Mouse (Mus musculus) CH12.LX (cell line): ENCODE data around the gene Ube2l3. TPM values are rescaled to one million over a fixed set of nuclear protein-coding genes. Genes with fewer than 3 reads are reported as not detected.

Experiments used
- DNase-seq: peaks from one replicate; pipeline ENCODE4 v3.0.0-alpha.2; 2013; ENCODE audit errors: extremely low read depth
- H3K27ac ChIP-seq: 2 replicates; pipeline ENCODE4 v1.5.1; 2012; ENCODE audit warnings: low read depth, mild to moderate bottlenecking, control low read depth, moderate library complexity; ENCODE audit not compliant: insufficient read depth
- H3K27me3 ChIP-seq: replicated peaks from 2 replicates; pipeline ENCODE3; 2012; ENCODE audit warnings: inconsistent platforms
- H3K36me3 ChIP-seq, 2 experiments: replicated peaks in 1 of 2; 2 replicates each; pipeline versions ENCODE3 to v1.6.1; 2012; ENCODE audit warnings: inconsistent platforms in 1 of 2, low read length in 1 of 2, mild to moderate bottlenecking in 1 of 2, mixed read lengths in 1 of 2, moderate library complexity in 1 of 2; ENCODE audit not compliant: control insufficient read depth in 1 of 2, insufficient read depth in 1 of 2
- H3K4me1 ChIP-seq, 2 experiments: 2 replicates each; pipeline ENCODE4 v1.6.1; 2012; ENCODE audit warnings: inconsistent platforms in 1 of 2, moderate library complexity in 1 of 2; ENCODE audit not compliant: insufficient read depth in 2 of 2, control insufficient read depth in 1 of 2
- H3K4me2 ChIP-seq: 2 replicates; pipeline ENCODE4 v1.6.1; 2012; ENCODE audit warnings: low read depth, mild to moderate bottlenecking, control low read depth; ENCODE audit not compliant: poor library complexity, insufficient read depth, severe bottlenecking
- H3K4me3 ChIP-seq, 3 experiments: fragments of 150-350 bp in 1 of 3; sonication (generic) in 1 of 3; replicated peaks in 1 of 3; 2 replicates each; pipeline versions ENCODE3 to v1.5.1; 2011 to 2012; ENCODE audit warnings: low read depth in 2 of 3, low read length in 2 of 3, mild to moderate bottlenecking in 2 of 3, moderate library complexity in 2 of 3, control low read depth in 1 of 3, improper control_type of control experiment in 1 of 3, inconsistent platforms in 1 of 3, mixed read lengths in 1 of 3; ENCODE audit not compliant: poor library complexity in 1 of 3
- H3K79me2 ChIP-seq: replicated peaks from 2 replicates; pipeline ENCODE4 v1.6.1; 2012; ENCODE audit warnings: mild to moderate bottlenecking, moderate library complexity; ENCODE audit not compliant: control insufficient read depth, poor library complexity, insufficient read depth, severe bottlenecking; ENCODE audit errors: extremely low read depth
- H3K9ac ChIP-seq: 2 replicates; pipeline ENCODE4 v1.6.1; 2012; ENCODE audit warnings: low read depth, mild to moderate bottlenecking, control low read depth, moderate library complexity; ENCODE audit not compliant: insufficient read depth
- H3K9me3 ChIP-seq: replicated peaks from 2 replicates; pipeline ENCODE3; 2012; ENCODE audit warnings: low read length, inconsistent platforms, mixed read lengths
- BHLHE40 ChIP-seq: IDR thresholded peaks from 2 replicates; pipeline ENCODE4 v1.6.1; 2011; ENCODE audit warnings: mild to moderate bottlenecking, low read depth, low read length, improper control_type of control experiment
- CHD1 ChIP-seq: IDR thresholded peaks from 2 replicates; pipeline ENCODE4 v1.6.1; 2012; ENCODE audit warnings: low read depth, low read length, improper control_type of control experiment, inconsistent platforms
- CHD2 ChIP-seq: IDR thresholded peaks from 2 replicates; pipeline ENCODE4 v1.6.1; 2011; ENCODE audit warnings: low read length, improper control_type of control experiment
- CTCF ChIP-seq, 2 experiments: IDR thresholded peaks in 1 of 2; conservative IDR thresholded peaks in 1 of 2; 2 replicates each; pipeline ENCODE4 v1.5.1; 2011 to 2012; ENCODE audit warnings: low read depth in 2 of 2, low read length in 2 of 2, improper control_type of control experiment in 1 of 2, inconsistent platforms in 1 of 2, mild to moderate bottlenecking in 1 of 2, moderate library complexity in 1 of 2
- ELF1 ChIP-seq: IDR thresholded peaks from 2 replicates; pipeline ENCODE4 v1.6.1; 2014; ENCODE audit warnings: low read depth, mild to moderate bottlenecking, inconsistent platforms, low read length, improper control_type of control experiment
- EP300 ChIP-seq: IDR thresholded peaks from 2 replicates; pipeline ENCODE4 v1.6.1; 2011; ENCODE audit warnings: low read length, improper control_type of control experiment
- ETS1 ChIP-seq: conservative IDR thresholded peaks from 2 replicates; pipeline ENCODE4 v1.6.1; 2012; ENCODE audit warnings: low read depth, mild to moderate bottlenecking, inconsistent platforms, low read length, improper control_type of control experiment, moderate library complexity
- GABPA ChIP-seq: IDR thresholded peaks from 2 replicates; pipeline ENCODE4 v1.6.1; 2012; ENCODE audit warnings: low read depth, low read length, improper control_type of control experiment, inconsistent platforms; ENCODE audit not compliant: insufficient replicate concordance
- HCFC1 ChIP-seq: IDR thresholded peaks from 2 replicates; pipeline ENCODE4 v1.6.1; 2012; ENCODE audit warnings: low read depth, mild to moderate bottlenecking, inconsistent platforms, low read length, improper control_type of control experiment
- IRF4 ChIP-seq: IDR thresholded peaks from 2 replicates; pipeline ENCODE4 v1.6.1; 2014; ENCODE audit warnings: low read depth, mild to moderate bottlenecking, inconsistent platforms, low read length, improper control_type of control experiment
- JUND ChIP-seq: conservative IDR thresholded peaks from 2 replicates; pipeline ENCODE4 v1.6.1; 2011; ENCODE audit warnings: low read depth, low read length, improper control_type of control experiment
- KAT2A ChIP-seq: IDR thresholded peaks from 2 replicates; pipeline ENCODE4 v1.6.1; 2012; ENCODE audit warnings: low read length, improper control_type of control experiment, inconsistent platforms; ENCODE audit not compliant: insufficient replicate concordance
- MAFK ChIP-seq: IDR thresholded peaks from 2 replicates; pipeline ENCODE4 v1.6.1; 2011; ENCODE audit warnings: low read length, improper control_type of control experiment; ENCODE audit not compliant: insufficient replicate concordance
- MAX ChIP-seq: IDR thresholded peaks from 2 replicates; pipeline ENCODE4 v1.6.1; 2011; ENCODE audit warnings: low read length, improper control_type of control experiment
- MXI1 ChIP-seq: IDR thresholded peaks from 2 replicates; pipeline ENCODE4 v1.6.1; 2011; ENCODE audit warnings: mild to moderate bottlenecking, low read depth, low read length, improper control_type of control experiment
- NELFE ChIP-seq: IDR thresholded peaks from 2 replicates; pipeline ENCODE4 v1.6.1; 2011; ENCODE audit warnings: low read depth, low read length, improper control_type of control experiment
- NRF1 ChIP-seq: IDR thresholded peaks from 2 replicates; pipeline ENCODE4 v1.6.1; 2014; ENCODE audit warnings: low read depth, mild to moderate bottlenecking, inconsistent platforms, low read length, improper control_type of control experiment, moderate library complexity
- POLR2A ChIP-seq: IDR thresholded peaks from 2 replicates; pipeline ENCODE4 v1.6.1; 2011; ENCODE audit warnings: low read depth, mild to moderate bottlenecking, improper control_type of control experiment, low read length
- POLR2AphosphoS2 ChIP-seq: IDR thresholded peaks from 2 replicates; pipeline ENCODE4 v1.6.1; 2011; ENCODE audit warnings: low read depth, low read length, improper control_type of control experiment
- RAD21 ChIP-seq: IDR thresholded peaks from 2 replicates; pipeline ENCODE4 v1.6.1; 2011; ENCODE audit warnings: low read depth, mild to moderate bottlenecking, low read length, improper control_type of control experiment, moderate library complexity
- RCOR1 ChIP-seq: conservative IDR thresholded peaks from 2 replicates; pipeline ENCODE4 v1.6.1; 2012; ENCODE audit warnings: low read depth, mild to moderate bottlenecking, inconsistent platforms, low read length, improper control_type of control experiment
- SIN3A ChIP-seq: IDR thresholded peaks from 2 replicates; pipeline ENCODE4 v1.6.1; 2012; ENCODE audit warnings: low read length, improper control_type of control experiment, inconsistent platforms
- SMC3 ChIP-seq: IDR thresholded peaks from 2 replicates; pipeline ENCODE4 v1.6.1; 2011; ENCODE audit warnings: low read depth, low read length, improper control_type of control experiment
- TBP ChIP-seq: conservative IDR thresholded peaks from 2 replicates; pipeline ENCODE4 v1.6.1; 2011; ENCODE audit warnings: low read depth, low read length, improper control_type of control experiment
- TCF12 ChIP-seq: IDR thresholded peaks from 2 replicates; pipeline ENCODE4 v1.6.1; 2014; ENCODE audit warnings: low read depth, mild to moderate bottlenecking, inconsistent platforms, low read length, improper control_type of control experiment
- UBTF ChIP-seq: IDR thresholded peaks from 2 replicates; pipeline ENCODE4 v1.6.1; 2012; ENCODE audit warnings: low read depth, mild to moderate bottlenecking, inconsistent platforms, low read length, improper control_type of control experiment, moderate library complexity
- USF1 ChIP-seq: IDR thresholded peaks from 2 replicates; pipeline ENCODE4 v1.6.1; 2014; ENCODE audit warnings: low read depth, mild to moderate bottlenecking, inconsistent platforms, low read length, improper control_type of control experiment
- USF2 ChIP-seq: conservative IDR thresholded peaks from 2 replicates; pipeline ENCODE4 v1.6.1; 2011; ENCODE audit warnings: low read depth, low read length, improper control_type of control experiment
- ZKSCAN1 ChIP-seq: IDR thresholded peaks from 2 replicates; pipeline ENCODE4 v1.6.1; 2012; ENCODE audit warnings: low read depth, inconsistent platforms, low read length, improper control_type of control experiment, borderline replicate concordance
- ZMIZ1 ChIP-seq: IDR thresholded peaks from 2 replicates; pipeline ENCODE4 v1.6.1; 2012; ENCODE audit warnings: low read depth, mild to moderate bottlenecking, inconsistent platforms, low read length, improper control_type of control experiment
- ZNF384 ChIP-seq: IDR thresholded peaks from 2 replicates; pipeline ENCODE4 v1.6.1; 2012; ENCODE audit warnings: low read depth, low read length, improper control_type of control experiment, inconsistent platforms
- dilution Hi-C: fragments of 300-500 bp; cut with MboI; formaldehyde crosslinking; loops from 2 replicates; pipeline ENCODE4 v1.14.3; 2020; ENCODE audit warnings: low sequenced_read_pairs; ENCODE audit not compliant: extremely low pct_unique_long_range_greater_than_20kb, extremely low pct_ligation_motif_present
- in situ Hi-C: fragments of 300-500 bp; cut with MboI; formaldehyde crosslinking; loops from 3 replicates; pipeline ENCODE4 v1.14.3; 2019; ENCODE audit warnings: low sequenced_read_pairs, low pct_ligation_motif_present, low pct_unique_long_range_greater_than_20kb, mixed read lengths
- polyA plus RNA-seq: library from polyadenylated mRNA; unstranded; fragments of >175 nt; gene quantifications from 2 replicates; pipeline ENCODE4 v1.2.1, GENCODE M21; 2012; ENCODE audit warnings: low read depth; ENCODE audit not compliant: insufficient read length
- total RNA-seq, 2 experiments: library from RNA; depleted of rRNA; stranded (reverse); fragments of 300-350 nt in 1 of 2; fragments of >200 nt in 1 of 2; gene quantifications; 2 replicates each; pipeline ENCODE4 v1.2.3; 2012 to 2014

The Ube2l3 gene
- total and polyA plus RNA-seq, 3 experiments = 156 to 386 (median 302) TPM

DNA sequence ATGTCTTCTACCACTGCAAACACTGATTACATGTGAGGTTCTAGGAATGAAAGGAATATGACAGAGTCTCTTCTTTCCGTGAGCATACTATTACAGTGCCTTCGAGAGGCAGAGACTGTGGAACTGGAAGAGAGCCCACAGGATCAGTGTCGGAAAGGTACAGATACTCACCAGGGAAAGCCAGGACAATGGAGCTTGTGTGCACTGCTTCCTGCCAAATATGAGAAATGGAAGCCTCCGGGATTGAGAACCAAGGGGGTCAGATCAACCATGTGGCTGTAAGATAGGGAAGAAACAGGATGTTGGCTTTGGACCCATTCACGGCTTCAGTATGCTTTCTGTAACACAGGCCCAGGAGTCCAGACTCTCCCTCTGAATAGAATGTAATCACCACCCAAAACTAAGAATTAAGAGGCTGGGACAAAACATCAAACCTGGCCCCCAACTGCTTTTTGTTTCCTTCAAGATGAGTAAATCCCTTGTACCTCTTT, 85.1 kb downstream of the Ube2l3 start:
- dilution Hi-C loops = no loop called here
- no peak overlapping the region for H3K27ac ChIP-seq
- no peak overlapping the region for H3K4me3 ChIP-seq
- DNase-seq = no peak
- in situ Hi-C loops = no loop called here
- peaks cover 67 to 93% of the 10 kb centered on the region in 2 experiments for H3K36me3 ChIP-seq
- TF ChIP-seq HCFC1 = no peak
- no peak for TF ChIP-seq TBP
- H3K9ac ChIP-seq = no peak overlapping the region
- H3K27me3 ChIP-seq = no peaks in the 10 kb centered on the region
- H3K4me2 ChIP-seq = no peak overlapping the region
- H3K79me2 ChIP-seq = no peaks in the 10 kb centered on the region
- H3K9me3 ChIP-seq = no peaks in the 10 kb centered on the region
- H3K4me1 ChIP-seq = peaks cover 0 to 4% of the 10 kb centered on the region in 2 experiments; a peak in 1 of 4 replicates

DNA sequence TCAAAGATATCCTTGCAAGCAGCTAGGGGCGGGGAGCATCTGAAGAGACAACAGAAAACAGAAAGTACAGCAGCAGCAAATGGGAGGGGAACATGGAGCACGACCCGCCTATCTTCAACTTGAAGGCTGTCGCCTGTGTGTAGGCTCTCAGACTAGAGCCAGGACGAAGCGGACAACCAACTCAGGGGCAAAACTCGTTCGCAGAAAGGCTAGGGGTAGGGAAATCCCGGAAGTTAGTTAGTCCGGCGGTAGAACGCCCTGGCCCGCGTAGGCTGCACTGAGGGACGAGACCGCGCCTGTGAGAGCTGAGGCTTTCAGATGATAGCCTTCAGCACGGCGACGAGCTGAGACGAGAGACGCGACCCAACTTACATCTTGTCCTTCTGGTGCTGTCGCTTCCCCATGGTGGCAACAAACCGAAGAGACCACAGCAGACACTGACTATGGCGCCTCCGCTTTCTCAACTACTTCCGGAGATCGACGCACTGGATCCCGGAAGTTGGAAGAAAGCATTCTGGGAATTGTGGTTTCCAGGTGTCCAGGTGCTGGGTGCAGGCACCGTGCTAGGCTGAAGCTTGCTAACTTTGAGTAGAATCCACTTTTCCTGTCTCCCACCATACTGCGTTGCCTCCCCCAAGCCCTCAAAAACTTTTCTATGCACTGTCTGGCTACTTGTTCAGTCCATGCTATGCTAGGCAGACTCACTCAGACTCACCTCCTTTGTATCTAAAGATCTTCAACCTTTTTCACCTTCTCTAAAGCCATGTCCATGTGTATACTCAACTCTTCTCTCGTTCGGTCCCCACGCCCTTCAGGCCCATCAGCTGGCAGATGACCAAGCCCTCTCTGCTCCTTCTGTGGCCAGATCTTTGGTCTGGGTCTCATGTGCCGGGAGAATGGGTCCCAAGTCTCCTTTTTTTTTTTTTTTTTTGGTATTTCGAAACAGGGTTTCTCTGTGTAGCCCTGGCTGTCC, 91.4 kb downstream of the Ube2l3 start, which contains the start of gene Ppil2:
TSS of gene Ppil2 (minus strand) at position 487 of the 973 bp plus-strand sequence.
- Histone ChIP-seq H3K79me2 (peaks cover 24% of the 10 kb centered on the region), H3K9ac (peak within 1 kb of the TSS; percentile 46), H3K36me3 (peaks cover 35 to 65% of the 10 kb centered on the region in 2 experiments), H3K27me3 (no peaks in the 10 kb centered on the region), H3K4me2 (peak within 1 kb of the TSS; percentile 85), H3K4me1 (peaks cover 5 to 21% of the 10 kb centered on the region in 2 experiments), H3K27ac (peak within 1 kb of the TSS; percentile 53), H3K4me3 (peak within 1 kb of the TSS; percentile 73 to 86 (median 74)), H3K9me3 (no peaks in the 10 kb centered on the region)
- dilution Hi-C loops (no loop called here), in situ Hi-C loops (no loop called here)
- DNase-seq = peak; percentile 92
- 0 out of 2 replicates have a peak, but pooled peaks have one; percentile 5 for TF ChIP-seq BHLHE40
- TF ChIP-seq CHD2 = peak; percentile 67
- peak; percentile 82 for TF ChIP-seq MAX
- peak; percentile 49 for TF ChIP-seq NRF1
- TF ChIP-seq CHD1 = no peak
- TF ChIP-seq UBTF = no peak
- peak; percentile 99 for TF ChIP-seq HCFC1
- TF ChIP-seq NELFE = peak; percentile 93
- TF ChIP-seq MXI1 = peak; percentile 65
- peak; percentile 95 for TF ChIP-seq POLR2A
- 0 out of 2 replicates have a peak, but pooled peaks have one; percentile 11 for TF ChIP-seq EP300
- no peak for TF ChIP-seq USF1
- TF ChIP-seq IRF4 = peak; percentile 63
- no peak for TF ChIP-seq ZKSCAN1
- no peak for TF ChIP-seq MAFK
- TF ChIP-seq USF2 = no peak
- TF ChIP-seq TCF12 = peak; percentile 89
- TF ChIP-seq RCOR1 = no peak
- TF ChIP-seq SMC3 = no peak
- no peak for TF ChIP-seq RAD21
- no peak; the same call in 1 of the 2 replicates for TF ChIP-seq JUND
- peak; percentile 97 for TF ChIP-seq KAT2A
- peak; percentile 97 for TF ChIP-seq ELF1
- peak; percentile 62 for TF ChIP-seq ZNF384
- TF ChIP-seq GABPA = peak; percentile 71; the same call in 1 of the 2 replicates
- no peak for TF ChIP-seq CTCF (conservative IDR thresholded peaks at IDR 0.05 in 1 of 2, IDR thresholded peaks at IDR 0.05 in 1 of 2; ENCODE audit: low read depth in 2 of 2, low read length in 2 of 2)
- TF ChIP-seq ETS1 = no peak
- peak; percentile 86 for TF ChIP-seq ZMIZ1
- TF ChIP-seq SIN3A = peak; percentile 94
- peak; percentile 91 for TF ChIP-seq POLR2AphosphoS2
